Mouse (Mus musculus): ENCODE results near the gene Plekhg1.

- TF ChIP-seq CTCF (conservative IDR thresholded peaks at IDR 0.05; ENCODE audit: insufficient read depth, insufficient read length, low read depth, low read length) (0 out of 2 replicates have a peak, but pooled peaks have one; percentile 16), POLR2A (IDR thresholded peaks at IDR 0.05; ENCODE audit: low read depth, low read length) (no peak)
These were observed 218.4 kb downstream of the Plekhg1 start for GRCm38 (mm10) chr10:3958591-3958990.

Data from kidney, adult 2 months (tissue).